Mouse (Mus musculus) heart, postnatal 36 days (tissue): ENCODE results near the gene Pola1. TPM values are rescaled to one million over a fixed set of nuclear protein-coding genes. Genes with fewer than 3 reads are reported as not detected.

Experiments
- DNase-seq, 2 experiments: peaks; one replicate each; pipeline ENCODE4 v3.0.0; 2021 to 2022
- intact Hi-C: fragments of 180-260 bp; cut with DNase I; formaldehyde crosslinking; loops from one replicate; pipeline ENCODE4 v1.15.1; 2025
- total RNA-seq, 2 experiments: library from RNA; stranded (reverse); gene quantifications; 2 replicates each; pipeline ENCODE4 v1.2.3; 2021

Pola1 gene
- total RNA-seq, 2 experiments from 2014 or later: 4.0 to 4.9 TPM

DNA sequence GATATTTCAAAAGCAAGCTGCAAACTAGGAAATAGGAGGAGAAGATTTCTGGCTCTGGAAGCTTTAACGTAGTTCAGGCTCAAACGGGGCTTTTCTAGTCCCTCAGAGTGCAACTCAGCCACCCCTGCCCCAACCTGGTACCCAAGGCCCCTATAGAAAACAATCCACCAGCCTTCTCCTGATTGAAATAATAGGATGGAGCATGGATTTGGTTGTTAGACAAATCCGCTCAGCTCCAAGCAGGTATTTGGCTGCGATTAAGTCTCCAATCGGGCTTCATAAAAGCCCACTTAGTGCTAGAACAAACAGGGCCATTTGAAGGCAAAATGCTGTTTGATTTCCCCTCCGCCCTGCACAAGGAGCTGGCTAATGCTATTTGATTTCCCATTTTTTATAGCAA is 339.9 kb downstream of the Pola1 start:
- DNase-seq: no peak
- intact Hi-C loops: no loop called here

DNA sequence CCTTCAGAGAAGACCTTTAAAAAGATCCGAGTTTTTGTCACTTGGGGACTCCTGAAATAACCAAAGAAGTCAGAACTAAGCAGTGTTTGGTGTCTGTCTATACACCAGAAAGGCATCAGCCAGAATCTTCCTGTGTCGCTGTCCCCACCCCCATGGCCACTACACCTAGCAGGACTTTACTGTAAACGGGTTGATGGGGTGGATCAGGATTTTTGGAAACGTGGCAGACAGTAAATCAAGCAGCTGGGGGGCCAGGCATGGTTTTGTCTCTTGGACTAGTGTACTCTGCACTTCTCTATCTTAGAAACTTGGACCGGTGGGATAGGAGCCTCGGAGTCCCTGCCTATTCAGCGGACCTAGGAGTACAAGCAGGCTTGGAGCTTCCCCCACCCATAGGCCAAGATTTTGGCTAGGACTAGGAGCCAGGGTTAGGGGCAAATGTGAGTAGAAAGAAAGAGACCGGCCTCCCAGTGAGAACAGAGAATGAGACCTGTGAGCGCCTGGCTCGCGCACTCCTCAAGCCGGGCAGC is 342.0 kb downstream of the Pola1 start:
- DNase-seq: no peak
- intact Hi-C loops: loop anchor here (10.0 kb wide), 1 partner anchor 225 kb away; no protein-coding TSS in a partner anchor

- no peak for DNase-seq
- intact Hi-C loops: loop anchor here (10.0 kb wide), 1 partner anchor 224 kb away; no protein-coding TSS in a partner anchor
These were observed 342.9 kb downstream of the Pola1 start for GRCm38 (mm10) chrX:93289076-93289475.

DNA sequence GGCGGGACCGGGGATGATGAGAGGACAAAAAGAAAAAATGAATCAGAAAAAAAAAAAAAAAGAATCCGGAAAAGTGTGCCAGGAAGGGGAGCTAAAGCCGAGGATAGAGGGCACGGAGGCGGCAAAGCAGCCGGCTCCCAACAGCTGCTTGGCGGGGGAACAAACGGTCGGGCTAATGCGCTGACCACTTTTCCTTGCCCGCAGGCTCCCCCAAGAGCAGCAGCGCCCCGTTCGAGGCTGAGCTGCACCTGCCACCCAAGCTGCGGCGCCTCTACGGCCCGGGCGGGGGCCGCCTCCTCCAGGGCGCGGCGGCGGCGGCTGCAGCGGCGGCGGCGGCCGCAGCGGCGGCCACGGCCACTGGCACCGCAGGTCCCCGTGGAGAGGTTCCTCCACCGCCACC is 343.6 kb downstream of the Pola1 start:
- no peak for DNase-seq
- intact Hi-C loops: loop anchor here (10.0 kb wide), 1 partner anchor 224 kb away; no protein-coding TSS in a partner anchor

DNA sequence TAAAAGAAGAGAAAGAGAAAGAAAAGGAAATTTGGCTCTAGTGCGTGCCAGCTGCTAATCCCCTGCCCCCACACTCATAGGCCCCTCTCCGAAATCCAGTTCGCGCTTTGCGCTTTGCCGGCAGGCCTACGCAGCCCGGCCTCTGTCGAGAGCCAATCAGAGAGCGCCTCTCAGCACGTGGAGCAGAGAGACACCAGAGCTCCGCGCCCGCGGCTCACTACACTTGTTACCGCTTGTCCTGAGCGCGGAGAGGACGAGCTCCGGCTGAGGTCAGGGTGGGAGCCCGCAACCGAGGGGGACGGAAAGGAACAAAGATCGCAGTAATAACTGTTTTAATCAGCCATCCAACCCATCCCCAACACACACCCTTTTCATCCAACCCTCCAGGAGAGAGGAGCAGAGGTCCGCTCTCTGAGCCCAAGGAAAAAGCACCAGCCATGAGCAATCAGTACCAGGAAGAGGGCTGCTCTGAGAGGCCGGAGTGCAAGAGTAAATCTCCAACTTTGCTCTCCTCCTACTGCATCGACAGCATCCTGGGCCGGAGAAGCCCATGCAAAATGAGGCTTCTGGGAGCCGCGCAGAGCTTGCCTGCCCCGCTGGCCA is 345.6 kb downstream of the Pola1 start, which contains the start of gene Arx:
TSS of gene Arx (plus strand) at position 155 of the 603 bp plus-strand sequence.
- DNase-seq: no peak
- intact Hi-C loops: loop anchor here (10.0 kb wide), 1 partner anchor 222 kb away; no protein-coding TSS in a partner anchor

DNA sequence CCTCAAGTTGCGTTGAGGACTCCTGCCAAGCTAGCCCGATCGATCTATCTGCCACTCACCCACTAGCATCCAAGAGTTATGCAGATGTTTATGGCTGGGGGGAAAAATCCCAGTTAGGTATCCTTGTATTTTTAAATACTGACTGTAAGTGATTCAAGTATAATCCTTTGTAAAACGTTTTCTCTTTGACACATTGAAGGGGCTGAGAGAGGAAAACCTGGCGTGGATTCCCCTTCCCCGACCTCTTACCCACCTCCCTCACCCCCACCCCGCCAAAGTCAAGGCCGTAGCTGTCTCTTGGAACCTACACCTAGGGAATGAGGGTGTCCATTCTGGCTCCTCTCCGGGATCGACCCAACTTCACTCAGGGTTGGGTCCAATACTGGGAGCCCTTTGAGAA is 346.9 kb downstream of the Pola1 start:
- no peak for DNase-seq
- intact Hi-C loops: loop anchor here (10.0 kb wide), 1 partner anchor 220 kb away; no protein-coding TSS in a partner anchor

DNA sequence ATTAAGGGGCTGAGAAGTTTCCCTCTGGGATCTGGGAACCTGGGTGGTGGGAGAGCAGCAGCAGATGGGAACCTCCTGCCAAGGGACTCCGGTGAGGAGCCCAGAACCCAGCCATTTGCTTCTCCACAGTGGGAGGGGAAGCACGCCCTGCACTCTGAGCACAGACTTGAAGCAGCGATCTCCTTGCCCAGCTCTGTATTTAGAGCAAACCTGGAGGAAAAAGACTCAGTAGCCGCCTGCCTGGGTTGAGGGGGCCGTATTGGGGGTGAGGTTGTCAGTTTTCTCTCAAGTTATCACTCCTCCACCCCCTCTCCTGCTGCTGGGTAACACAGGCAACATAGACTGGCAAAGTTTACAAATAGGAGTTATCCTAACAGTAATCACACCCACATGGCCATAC is 350.2 kb downstream of the Pola1 start:
- no peak for DNase-seq
- intact Hi-C loops: loop anchor here (5.0 to 10.0 kb wide), 2 partner anchors 181 to 217 kb away; no protein-coding TSS in a partner anchor

GRCm38 (mm10) chrX:93281028-93281723 is 350.8 kb downstream of the Pola1 start:
- intact Hi-C loops: loop anchor here (5.0 to 10.0 kb wide), 2 partner anchors 181 to 216 kb away; no protein-coding TSS in a partner anchor
- peak in 1 of 2 experiments; percentile 48 for DNase-seq

GRCm38 (mm10) chrX:93279940-93280339 is 352.0 kb downstream of the Pola1 start:
- intact Hi-C loops: loop anchor here (5.0 to 10.0 kb wide), 2 partner anchors 182 to 215 kb away; no protein-coding TSS in a partner anchor
- DNase-seq: no peak

DNA sequence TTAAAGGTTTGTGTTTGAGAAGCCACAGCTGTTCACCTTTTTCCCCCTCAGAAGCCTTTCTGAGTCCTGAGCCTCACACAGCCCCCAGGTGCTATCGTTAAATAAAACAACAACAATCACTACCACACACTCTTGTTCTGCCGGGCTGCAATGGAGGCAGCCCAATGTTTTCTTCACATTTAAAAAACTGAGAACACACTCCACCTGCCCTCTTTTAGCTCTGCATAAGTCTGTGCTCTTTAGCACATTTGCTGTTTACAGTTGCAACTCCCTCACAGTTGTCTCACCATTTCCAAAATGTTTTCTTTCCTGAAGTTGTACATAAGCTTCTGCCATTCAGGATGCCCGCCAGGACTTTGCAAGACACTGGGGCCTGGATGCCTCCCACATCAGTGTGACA is 356.3 kb downstream of the Pola1 start:
- intact Hi-C loops: no loop called here
- DNase-seq: no peak

Other genes with a start within 250 kb of the Pola1 start
- under 1 TPM; 0.16 to 0.33 TPM for gene Pcyt1b, start 22.7 kb upstream of the Pola1 start, total RNA-seq
- 1 to 10 TPM; 3.0 to 3.2 TPM for gene Pdk3, start 200.0 kb upstream of the Pola1 start, total RNA-seq